Mouse (Mus musculus) mouse trophoblast stem cell (cell line): ENCODE data around the gene Dnmt3c.
"Not testable (repeated sequence)": the region's sequence is repeated elsewhere in the genome, so short reads cannot be mapped to it uniquely, and the experiment has no call there.

Experiments
- in situ Hi-C, 2 experiments: fragments of 300-500 bp; cut with MseI, MboI; formaldehyde crosslinking; loops; 2 replicates in 1 of 2; 3 replicates in 1 of 2; pipeline ENCODE4 v1.15.1; 2025

Dnmt3c gene

DNA sequence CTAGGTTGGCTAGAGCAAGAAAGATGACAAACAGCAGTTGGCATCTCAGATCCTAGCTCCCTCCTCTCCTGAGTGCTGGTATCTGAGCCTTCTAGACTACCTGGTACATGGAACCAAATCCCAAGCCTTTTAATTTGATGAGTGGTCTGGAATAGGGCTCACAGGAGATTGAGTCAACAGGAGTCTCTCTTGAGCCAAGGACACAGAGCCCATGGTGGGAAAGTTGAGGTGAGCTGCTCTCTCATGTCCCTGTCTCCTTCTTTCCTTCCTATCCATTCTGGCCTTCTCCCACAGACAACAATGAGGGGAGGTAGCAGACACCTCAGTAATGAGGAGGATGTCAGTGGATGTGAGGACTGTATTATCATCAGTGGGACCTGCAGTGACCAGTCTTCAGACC is at the start of gene Dnmt3c:
Dnmt3c (plus strand) TSS at position 301 of the 400 bp plus-strand sequence.
- in situ Hi-C loops: no loop called here

DNA sequence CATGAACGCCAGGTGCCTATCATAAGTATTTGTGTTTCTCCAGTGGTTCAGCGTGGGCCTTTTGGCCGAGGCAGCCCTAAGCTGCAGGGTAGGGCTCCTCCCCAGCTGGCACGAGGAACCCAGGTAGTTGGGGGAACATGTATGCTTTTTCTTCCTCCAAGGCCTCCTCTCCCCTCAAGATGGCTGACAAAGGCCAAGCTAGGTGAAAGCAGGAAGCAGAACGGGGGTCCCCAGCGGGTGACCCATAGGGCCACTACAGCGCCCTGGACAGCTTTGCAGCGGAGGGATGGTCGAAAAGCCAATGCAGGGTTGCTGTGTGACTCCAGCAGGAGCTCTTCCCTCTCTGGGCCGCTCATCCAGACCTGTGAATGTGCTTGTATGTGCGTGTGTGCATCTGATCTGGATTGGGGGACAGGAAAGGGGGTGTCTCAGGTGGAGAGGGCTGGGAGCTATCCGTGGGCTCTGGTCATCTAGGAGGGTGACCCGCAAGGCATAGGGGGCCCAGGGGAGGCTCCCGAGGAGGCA is 47.6 kb upstream of the Dnmt3c start:
- in situ Hi-C loops: no loop called here

DNA sequence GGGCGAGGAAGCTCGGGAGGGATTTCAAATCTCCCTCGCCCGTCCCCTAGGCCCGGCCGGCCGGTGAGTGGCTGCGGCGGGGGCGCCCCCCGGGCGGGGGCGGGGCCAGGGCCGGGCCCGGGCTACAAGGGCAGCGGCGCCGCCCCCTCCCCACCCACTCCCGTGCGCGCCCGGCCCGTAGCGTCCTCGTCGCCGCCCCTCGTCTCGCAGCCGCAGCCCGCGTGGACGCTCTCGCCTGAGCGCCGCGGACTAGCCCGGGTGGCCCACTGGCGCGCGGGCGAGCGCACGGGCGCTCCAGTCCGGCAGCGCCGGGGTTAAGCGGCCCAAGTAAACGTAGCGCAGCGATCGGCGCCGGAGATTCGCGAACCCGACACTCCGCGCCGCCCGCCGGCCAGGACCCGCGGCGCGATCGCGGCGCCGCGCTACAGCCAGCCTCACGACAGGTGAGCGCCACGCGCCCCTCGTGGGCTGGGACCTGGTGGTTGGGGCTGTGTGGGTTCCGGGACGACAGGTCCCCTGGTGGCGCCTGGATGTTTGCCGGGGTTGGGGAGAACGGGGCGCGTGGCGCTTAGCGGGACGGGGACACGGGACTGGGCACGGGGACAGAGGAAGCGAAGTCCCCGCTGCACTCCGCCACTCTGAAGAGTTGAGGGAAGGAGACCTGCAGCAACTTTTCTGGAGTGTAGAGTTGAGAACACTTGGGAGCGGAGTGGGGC is 47.0 kb upstream of the Dnmt3c start, which contains the start of gene Dnmt3b:
Dnmt3b (plus strand) TSS at position 153 of the 716 bp plus-strand sequence.
- in situ Hi-C loops: no loop called here

DNA sequence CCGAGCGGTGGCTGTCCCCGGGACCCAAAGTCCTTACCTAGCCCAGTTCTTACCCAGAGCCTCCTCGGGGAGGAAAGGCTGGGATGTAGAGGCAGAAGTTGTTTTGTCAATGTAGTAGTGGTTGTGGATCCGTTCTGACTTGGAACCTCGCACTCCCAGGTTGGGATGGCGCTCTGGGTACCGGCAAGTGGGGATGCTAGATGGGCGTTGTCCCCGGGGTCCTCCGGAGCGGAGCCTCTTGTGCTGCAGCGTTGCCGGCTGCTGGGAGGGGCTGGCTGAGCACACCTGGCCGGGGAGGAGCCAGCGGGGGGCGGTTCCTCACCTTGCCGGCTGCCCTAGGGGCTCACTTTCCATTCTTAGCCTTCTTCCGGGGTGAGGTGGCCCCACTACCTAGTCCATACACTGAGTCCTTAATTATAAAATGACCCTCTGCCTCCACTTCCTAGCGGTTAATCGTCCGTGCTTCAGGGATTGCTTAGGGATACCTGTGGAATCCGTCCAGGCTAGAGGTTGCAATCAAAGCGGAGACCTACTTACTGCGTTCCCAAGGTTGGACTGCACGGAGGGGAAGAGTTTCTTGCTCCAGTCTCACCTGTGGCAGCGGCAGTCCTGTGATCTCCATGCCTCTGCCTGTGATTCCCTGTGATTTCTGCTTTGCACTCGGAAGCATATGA is 46.3 kb upstream of the Dnmt3c start:
- in situ Hi-C loops: no loop called here

DNA sequence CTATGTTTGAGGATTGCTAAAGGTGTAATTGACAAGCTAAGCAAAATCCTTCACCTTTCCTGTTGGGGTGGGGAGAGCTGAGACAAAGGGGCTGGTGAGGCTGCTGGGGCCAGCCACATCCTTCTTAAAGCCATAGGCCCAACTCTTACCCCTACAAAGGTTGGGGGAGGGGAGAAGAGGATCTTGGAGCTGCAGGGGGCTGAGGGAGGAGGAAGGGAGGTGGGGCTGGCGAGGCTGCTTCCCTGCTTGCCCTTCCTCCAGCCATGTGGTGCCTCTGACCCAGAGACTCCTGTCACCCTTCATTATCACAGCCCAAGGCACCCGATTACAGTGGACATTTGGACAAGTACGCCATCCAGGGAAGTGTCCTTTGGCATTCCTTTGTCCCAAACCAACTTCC is 44.8 kb upstream of the Dnmt3c start:
- in situ Hi-C loops: no loop called here

DNA sequence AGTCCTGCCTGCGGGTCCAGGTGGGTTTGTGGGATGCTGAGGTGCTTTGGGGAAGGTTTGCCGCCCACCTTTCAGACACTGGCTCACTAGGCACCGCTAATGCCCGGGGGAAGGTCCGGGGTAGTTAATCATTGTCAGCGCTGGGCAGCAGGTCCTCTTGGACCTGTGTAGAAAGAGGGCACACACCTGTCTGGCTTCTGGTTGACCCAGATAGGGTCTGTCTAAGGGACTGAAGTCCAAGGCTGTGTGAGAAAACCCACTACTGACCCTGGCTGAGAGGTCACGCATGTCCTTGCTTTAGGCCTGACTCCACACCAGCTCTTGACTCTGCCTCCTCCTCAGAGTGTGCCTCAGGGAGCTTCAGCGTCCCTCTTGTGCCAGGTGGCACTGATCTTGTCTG is 38.8 kb upstream of the Dnmt3c start:
- in situ Hi-C loops: not testable (repeated sequence)

DNA sequence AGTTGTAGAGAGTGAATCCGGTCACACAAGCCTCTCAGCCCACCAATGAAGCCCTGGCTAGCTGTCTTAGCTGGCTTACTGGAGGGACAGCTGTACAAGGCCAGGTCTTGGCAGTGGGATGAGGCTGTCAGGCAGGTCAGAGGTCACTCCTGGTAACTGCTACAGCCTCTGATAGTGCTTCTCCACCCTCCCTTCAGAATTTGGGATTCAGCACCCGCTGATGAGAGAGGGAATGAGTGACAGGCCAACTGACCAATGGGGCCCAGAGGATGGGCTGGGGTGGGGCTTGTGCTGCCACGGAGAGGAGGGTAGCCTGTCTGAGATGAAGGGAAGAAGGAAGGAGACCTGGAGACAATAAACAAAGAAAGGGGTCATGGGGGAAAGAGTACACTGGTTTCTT is 35.8 kb upstream of the Dnmt3c start:
- in situ Hi-C loops: no loop called here

DNA sequence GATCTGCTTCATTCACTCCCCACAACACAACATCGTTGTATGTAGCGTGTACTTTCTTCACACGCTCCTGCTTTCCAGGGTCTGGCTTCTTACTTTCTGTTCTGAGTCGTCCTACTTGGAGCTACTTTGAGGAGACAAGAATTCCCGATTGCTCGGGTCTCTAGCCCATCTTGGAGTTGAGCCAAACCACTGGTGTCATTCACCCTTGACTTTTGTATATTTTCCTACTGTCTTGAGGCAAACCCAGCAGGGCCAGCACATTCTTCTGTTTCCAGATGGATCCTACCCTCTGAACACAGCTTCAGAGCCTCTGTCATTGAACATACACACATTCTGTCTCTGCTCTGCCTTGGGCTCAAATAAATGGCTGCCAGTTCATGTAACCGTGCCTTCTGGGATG is 31.1 kb upstream of the Dnmt3c start:
- in situ Hi-C loops: no loop called here

DNA sequence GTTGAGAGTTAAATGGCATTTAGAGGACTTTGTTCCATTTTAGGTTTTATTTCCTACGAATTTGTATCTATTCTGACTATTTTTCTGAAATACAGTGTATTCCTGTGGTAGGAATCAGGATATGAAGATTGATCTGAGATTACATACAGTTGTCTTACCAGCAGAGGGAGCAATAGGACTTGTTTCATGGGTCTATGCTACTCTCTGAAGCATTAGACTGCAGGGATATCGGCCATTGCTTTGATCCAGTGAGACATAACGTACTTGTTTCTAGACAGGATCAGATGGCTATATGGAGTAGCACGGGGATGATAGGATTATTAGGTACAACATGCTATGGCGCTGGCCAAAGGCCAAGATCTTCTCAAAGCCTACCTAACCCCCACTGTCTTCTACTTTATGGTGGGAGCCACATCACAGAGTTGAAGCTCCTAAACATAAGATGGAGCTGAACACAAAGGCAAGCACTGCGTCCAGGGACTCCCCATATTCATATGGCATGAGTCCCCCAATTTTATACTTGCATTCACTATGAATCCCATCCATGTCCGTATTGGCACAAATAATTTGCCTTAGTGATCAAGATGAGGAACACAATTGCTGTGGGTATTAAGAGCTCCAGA is 27.6 kb upstream of the Dnmt3c start:
- in situ Hi-C loops: no loop called here

DNA sequence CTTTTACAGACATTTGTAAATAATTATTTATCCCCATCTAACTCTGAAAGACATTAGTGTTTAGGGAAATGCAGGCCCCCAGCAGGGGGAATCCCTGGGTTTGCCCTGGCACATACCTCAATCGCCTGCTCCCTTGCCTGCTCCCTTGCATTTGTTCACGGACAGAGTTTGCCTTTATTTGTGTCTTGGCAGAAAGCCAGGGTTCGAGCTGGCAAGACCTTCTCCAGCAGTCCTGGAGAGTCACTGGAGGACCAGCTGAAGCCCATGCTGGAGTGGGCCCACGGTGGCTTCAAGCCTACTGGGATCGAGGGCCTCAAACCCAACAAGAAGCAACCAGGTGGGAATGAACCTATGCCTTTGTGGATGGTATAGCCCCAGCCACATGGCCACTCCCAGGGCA is 26.3 kb upstream of the Dnmt3c start:
- in situ Hi-C loops: no loop called here

DNA sequence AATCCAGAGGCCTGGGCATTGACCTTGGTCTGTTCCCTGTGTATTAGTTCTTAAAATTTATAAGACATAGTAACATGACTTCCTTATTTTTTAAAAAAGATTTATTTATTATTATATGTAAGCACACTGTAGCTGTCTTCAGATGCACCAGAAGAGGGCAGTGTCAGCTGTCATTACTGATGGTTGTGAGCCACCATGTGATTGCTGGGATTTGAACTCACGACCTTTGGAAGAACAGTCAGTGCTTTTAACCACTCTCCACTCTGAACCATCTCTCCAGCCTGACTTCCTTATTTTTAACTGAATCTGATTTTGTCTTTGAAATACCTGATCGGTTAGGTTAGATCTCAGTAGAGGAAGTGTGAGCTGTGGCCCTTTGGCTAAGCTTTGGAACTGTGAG is 23.8 kb upstream of the Dnmt3c start:
- in situ Hi-C loops: no loop called here

DNA sequence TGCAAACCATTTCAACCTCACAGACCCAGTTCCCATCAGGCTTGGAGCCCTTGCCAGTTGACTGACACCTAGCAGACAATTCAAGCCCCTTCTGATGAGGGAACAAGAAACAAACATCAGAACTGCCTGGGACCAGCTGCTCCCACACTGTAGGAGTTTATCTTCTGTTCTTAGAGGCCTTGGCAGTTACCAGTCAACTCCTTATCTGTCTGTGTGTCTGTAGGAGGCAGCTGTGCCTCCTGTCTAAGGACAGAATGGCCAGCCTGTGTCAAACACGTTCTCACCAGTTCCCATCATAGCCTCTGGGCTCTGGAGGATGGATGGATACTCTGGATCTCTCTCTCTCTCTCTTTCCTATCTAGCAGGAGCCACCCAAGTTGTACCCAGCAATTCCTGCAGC is 21.1 kb upstream of the Dnmt3c start:
- in situ Hi-C loops: not testable (repeated sequence)

DNA sequence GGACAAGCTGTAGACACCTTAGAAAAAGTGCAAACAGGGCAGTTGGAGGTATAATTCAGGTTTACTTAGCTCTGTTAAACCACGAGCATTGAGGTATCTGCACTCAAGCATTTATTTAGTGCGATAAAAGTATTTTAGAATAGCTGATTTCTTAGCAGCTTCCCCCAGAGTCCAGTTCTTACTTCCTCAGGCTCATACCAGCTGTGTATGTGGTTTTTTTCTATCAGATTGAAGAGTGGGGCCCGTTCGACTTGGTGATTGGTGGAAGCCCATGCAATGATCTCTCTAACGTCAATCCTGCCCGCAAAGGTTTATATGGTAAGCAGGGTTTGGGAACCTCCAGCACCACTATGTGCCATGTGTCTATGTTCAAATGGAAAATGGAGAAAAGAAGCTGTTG is 19.5 kb upstream of the Dnmt3c start:
- in situ Hi-C loops: no loop called here

DNA sequence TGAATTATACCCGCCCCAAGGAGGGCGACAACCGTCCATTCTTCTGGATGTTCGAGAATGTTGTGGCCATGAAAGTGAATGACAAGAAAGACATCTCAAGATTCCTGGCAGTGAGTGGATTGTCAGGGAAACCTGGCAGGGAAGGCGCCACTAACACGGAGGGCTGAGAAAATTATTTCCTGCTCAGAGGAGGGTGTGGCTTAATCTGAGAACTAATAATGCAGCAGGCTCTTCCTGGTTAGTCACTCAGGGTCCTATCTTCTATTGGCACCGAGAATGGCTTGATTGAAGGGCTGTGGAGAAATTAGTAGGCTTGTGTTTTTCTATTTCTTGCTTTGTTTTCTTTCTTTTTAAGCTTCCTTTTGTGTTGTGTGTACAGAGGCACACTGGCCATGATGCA is 18.9 kb upstream of the Dnmt3c start:
- in situ Hi-C loops: no loop called here

DNA sequence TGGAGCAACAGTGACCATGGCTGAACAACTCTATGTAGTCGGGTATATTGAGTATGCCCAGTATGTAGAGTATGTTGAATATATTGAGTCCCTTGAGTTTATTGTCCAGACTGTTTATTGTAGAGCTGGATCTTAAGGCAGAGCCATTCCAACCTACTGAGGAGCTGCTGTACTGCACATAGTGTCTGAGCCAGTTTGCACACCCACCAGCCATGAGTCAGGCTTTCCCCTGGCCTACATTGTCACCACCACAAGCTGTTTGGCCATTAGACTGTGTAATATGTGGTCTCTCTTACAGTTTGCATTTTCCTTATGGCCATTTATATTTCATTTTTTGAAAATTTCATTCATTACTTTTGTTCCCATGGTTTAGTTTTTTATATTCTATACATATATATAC is 16.5 kb upstream of the Dnmt3c start:
- in situ Hi-C loops: no loop called here

DNA sequence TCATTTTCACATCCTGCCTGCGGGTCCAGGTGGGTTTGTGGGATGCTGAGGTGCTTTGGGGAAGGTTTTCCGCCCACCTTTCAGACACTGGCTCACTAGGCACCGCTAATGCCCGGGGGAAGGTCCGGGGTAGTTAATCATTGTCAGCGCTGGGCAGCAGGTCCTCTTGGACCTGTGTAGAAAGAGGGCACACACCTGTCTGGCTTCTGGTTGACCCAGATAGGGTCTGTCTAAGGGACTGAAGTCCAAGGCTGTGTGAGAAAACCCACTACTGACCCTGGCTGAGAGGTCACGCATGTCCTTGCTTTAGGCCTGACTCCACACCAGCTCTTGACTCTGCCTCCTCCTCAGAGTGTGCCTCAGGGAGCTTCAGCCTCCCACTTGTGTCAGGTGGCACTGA is 3.0 kb upstream of the Dnmt3c start:
- in situ Hi-C loops: not testable (repeated sequence)

DNA sequence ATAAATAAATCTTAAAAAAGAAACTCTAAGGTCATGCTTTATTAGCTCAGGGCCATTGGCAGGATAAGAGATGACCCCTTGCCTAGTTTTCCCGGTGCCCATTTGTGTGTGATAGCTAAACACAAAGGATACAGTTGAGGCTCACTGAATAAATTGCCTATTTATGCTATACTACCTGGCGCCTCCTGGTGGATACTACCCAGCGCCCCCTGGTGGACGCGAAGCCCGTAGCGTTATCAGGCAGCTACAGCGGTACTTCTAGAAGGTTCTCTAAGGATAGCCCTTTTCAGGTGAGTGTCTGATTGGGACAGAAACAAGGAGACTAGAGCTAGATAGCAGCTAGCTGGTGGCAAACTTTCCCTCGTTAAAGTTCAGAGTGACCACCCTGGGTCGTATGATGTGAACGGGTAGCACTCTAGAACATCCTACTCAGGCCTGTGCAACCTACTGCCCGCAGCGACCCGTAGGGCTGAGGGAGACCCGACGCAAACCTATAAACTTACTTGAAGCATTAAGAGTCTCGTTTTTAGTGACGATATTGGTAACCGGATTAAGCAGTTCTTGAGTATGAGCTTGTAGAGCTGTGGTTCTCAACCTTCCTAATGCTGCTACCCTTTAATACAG is 1.9 kb upstream of the Dnmt3c start:
- in situ Hi-C loops: no loop called here

DNA sequence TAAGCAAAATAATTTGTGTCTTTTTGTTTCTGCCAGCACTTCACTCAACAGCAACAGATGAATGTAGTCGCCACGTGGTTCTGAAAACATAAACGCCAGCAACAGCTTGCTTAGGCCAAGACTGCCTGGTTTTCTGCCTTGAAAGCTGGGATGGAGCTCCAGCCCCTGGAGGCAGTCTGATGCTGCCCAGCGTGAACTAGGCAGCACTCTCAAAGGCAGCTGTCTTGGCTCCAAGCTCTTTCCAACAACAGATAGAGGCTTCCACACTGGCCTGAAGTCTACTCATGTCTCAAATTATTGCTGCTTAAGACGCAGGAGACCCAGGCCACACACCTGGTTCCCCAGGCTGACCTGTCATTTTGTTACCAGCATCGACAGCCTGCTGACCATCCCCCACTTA is 6.9 kb downstream of the Dnmt3c start:
- in situ Hi-C loops: no loop called here

DNA sequence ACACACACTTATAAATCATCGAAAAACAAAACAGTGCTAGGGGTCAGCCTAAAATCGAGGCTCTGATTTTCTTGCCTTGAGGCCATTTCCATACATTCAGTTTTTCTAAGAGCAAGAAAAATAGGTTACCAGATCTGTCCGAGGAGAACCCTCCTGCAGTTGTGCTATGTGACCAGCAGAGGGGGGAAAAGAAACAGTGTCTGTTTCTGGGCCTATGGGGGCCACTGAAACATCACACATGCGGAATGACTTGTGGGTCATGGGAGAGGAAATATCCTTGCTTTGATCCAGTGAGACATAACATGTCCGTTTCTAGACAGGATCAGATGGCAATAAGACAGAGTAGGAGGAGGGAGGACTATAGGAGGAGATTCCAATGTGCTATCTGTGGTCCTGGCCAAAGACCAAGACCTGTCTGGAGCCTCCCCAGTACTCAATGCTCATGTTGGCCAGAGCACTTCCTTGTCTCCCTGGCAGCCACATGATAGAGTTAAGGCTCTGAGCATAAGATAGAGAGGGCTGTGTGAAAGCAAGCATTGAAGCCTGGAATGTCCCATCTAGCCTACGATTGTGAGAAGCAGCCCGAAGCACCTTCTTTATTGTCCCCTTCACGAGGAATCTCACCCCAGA is 14.4 kb downstream of the Dnmt3c start:
- in situ Hi-C loops: no loop called here

DNA sequence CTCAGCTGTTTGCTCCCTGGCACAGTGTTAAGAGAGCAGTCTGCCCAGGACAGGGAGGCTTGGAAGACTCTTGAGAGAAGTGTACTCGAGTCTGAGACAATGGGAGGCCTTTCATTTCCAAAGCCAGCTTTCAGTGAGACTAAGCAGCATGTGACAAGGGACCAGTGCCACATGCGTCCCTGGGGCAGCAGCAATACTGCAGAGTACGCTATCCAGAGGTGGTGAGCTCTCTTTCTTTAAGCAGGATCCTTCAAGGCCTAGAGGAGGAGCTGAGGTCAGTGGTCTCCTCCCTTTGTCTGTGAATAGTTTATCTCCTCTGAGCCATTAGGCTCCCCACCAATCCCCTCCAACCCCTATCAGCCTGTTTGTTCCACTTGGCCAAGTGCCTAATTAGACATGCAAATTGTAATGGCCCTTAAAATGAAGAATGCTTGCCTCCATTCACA is 16.2 kb downstream of the Dnmt3c start:
- in situ Hi-C loops: no loop called here

DNA sequence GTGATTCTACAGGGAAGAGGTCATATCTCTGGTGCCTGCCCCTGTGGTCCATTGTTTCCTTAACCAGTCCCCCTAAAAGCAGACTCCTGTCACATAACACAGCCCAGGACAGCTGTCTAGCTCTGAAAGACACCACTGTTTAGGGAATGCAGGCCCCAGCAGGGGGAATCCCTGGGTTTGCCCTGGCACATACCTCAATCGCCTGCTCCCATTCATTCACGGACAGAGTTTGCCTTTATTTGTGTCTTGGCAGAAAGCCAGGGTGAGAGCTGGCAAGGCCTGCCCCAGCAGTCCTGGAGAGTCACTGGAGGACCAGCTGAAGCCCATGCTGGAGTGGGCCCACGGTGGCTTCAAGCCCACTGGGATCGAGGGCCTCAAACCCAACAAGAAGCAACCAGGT is 16.8 kb downstream of the Dnmt3c start:
- in situ Hi-C loops: no loop called here

DNA sequence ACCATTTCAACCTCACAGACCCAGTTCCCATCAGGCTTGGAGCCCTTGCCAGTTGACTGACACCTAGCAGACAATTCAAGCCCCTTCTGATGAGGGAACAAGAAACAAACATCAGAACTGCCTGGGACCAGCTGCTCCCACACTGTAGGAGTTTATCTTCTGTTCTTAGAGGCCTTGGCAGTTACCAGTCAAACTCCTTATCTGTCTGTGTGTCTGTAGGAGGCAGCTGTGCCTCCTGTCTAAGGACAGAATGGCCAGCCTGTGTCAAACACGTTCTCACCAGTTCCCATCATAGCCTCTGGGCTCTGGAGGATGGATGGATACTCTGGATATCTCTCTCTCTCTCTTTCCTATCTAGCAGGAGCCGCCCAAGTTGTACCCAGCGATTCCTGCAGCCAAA is 21.4 kb downstream of the Dnmt3c start:
- in situ Hi-C loops: not testable (repeated sequence)
